Mouse (Mus musculus): ENCODE data around the gene Cfap61.

DNA sequence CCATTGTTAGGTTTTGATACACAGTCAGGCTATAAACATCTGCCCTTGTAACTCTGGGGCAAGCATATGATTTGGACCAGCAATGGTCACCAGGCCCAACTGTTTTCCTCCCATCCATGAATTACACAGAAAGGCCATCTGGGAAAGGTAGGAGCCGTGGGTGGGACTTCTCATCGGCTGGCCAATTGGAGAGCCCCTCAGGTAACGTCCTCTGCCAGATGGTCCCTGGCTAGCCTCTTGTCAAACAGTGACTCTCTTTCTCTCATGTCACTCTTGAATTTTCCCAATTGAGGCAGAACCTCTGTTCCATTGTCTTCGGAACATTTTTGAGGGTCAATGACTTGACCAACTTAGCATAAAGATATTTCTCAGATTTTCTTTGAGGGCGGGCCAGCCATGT lies 213.2 kb downstream of the Cfap61 start:
- TF ChIP-seq CTCF (IDR thresholded peaks at IDR 0.05; ENCODE audit: low read depth): no peak
- no peak for TF ChIP-seq EP300 (IDR thresholded peaks at IDR 0.05; ENCODE audit: low read depth)

All from liver, postnatal 0 days (tissue).